Mouse (Mus musculus) heart, postnatal 14 days (tissue): ENCODE results near the gene Lmx1b. TPM values are rescaled to one million over a fixed set of nuclear protein-coding genes. Genes with fewer than 3 reads are reported as not detected.

Experiments
- DNase-seq, 2 experiments: peaks; one replicate each; pipeline ENCODE4 v3.0.0; 2021 to 2022
- intact Hi-C: fragments of 180-260 bp; cut with DNase I; formaldehyde crosslinking; loops from one replicate; pipeline ENCODE4 v1.15.1; 2025
- total RNA-seq, 2 experiments: library from RNA; stranded (reverse); gene quantifications; 2 replicates each; pipeline ENCODE4 v1.2.3; 2021

The Lmx1b gene
- total RNA-seq, 2 experiments from 2014 or later = 0.05 to 0.38 TPM

DNA sequence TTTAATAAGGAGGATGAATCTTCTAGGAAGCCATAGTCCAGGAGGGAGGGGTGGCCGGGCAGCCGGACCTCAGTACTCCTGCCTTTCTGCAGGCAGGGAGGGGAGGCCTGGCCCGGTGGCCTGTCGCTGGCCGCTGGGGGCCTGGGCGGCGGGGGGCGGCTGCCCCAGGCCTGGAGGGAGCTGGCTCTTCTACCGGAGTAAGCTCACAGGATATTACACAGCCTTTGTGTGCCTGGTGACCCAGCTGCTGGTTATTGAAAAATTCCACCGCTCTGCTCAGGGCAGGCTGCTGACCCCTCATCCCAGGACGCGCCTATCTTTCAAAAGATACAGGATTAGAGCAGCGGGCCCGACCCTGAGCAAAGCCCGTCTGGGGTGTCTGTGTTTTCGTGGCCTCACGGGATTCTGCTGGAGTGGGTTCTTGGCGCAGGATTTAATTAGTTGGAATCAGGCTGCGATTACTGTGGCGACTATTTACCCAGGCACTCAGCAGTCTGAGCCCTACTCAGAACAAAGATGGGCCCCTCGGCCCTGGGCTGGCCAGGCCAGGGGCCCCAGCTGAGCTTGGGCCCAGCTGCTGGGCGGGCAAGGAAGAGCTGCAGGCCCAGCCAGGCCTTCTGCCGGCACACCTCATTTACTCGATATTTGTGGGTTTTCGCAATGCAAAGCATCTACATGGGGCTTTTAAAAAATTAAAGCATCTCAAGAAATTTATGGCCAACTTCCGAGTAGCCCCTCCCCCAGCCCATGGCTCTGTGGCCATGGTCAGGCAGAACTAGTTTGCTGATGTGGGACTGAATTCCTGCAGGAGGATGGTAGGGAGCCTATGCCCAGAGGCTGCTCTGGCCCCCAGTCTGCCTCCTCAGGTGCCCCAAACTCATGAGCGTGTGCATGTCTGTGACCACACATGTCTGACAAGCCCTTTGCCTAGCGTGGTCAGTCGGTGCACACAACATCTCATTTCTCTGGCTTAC is 55.1 kb downstream of the Lmx1b start:
- intact Hi-C loops = no loop called here
- no peak for DNase-seq

DNA sequence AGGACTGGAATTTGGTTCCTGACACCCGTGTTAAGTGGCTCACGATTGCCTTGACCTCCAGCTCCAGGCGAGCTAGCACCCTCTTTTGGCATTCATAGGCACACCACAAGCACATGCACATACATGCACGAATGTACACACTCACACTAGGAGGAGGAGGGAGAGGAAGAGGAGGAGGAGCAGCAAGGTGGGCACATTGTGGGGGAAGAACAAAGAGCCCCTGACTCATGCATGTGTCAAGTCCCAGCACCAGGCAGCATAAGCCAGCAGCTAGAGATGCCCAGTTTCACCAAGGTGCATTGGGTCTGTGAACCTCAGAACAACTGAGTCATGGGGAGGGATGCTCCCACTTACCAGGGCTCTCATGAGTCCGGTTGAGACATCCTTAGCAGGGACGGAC is 56.5 kb downstream of the Lmx1b start:
- intact Hi-C loops = no loop called here
- DNase-seq = no peak

DNA sequence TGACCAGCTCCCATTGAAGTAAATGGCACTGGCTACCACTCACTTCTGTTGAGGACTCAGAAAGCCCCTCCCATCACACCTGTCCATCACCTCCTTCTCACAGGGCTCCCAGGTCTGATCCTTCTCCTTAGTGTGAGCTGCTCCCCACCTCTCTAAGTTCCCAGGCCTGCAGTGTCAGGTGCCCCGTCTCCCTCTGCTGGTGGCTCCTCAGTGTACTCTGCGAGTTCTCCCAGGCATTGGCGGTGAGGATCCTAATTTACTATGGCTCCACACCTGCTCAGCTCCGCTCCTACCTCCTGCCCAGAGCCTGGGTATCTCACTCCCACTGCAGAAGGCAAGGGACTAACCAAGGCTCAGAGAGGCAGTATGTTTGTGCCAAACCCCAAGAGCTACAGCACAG is 57.0 kb downstream of the Lmx1b start:
- DNase-seq = no peak
- intact Hi-C loops = no loop called here

DNA sequence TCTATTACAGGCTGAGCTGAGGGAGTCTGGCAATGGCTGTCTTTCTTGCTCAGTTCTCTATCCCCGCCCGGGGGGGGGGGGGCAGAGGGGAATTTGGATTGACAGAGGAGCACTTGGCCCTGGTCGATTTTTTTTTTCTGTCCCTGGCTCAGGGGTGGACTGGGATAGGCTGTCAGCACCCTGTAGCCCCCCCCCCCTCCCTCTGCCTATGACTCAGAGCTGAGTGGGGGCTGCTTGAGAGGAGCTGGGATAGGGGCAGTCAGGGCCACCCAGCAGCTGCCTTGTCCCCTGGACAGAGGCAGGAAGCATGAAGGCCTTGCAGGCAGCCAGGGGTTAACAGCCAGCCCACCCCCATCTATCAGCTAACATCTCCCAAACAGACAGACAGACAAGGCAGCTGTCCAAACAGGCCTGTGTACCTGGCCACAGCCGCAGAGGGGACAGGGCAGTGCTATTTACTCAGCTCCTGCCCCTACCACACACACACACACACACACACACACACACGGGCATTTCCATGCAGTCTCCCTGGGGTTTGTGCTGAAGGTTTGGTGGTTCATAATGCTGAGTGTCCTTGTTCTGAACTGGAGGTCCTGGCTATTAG is 57.8 kb downstream of the Lmx1b start:
- intact Hi-C loops = no loop called here
- DNase-seq = no peak

DNA sequence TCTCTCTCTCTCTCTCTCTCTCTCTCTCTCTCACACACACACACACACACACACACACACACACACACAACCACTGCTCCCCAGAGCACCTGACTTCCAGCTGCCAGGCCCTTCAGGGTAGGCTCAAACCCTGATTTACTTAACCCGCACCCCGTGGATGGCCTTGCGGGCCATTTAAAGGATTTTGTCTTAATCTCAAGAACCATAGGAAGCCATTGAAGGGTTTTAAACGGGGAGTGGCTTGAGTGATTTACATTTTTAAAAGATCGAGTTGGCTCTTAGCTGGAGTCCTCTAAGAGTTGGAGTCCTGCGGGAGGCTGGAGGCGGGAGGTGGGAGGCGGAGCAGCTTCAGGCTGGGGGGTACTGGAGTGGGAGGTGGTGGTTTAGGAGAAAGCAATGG is 58.4 kb downstream of the Lmx1b start:
- intact Hi-C loops = no loop called here
- no peak for DNase-seq

DNA sequence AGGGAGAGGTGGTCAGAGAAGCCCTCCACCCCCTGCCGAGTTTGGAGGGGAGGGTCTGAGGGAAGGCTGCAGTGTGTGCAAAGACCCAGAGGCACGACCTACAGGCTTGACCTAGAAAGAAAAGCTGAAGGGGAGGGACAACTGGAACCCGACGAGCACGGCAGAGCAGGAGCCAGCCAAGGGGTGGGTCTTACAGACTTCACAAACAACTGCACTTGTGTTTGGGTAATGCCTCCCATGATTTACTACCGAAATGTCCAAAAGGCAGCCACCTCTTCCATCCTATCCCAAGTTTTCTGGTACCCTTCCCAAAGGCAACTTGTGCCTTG is 58.9 kb downstream of the Lmx1b start:
- no peak for DNase-seq
- intact Hi-C loops = no loop called here

DNA sequence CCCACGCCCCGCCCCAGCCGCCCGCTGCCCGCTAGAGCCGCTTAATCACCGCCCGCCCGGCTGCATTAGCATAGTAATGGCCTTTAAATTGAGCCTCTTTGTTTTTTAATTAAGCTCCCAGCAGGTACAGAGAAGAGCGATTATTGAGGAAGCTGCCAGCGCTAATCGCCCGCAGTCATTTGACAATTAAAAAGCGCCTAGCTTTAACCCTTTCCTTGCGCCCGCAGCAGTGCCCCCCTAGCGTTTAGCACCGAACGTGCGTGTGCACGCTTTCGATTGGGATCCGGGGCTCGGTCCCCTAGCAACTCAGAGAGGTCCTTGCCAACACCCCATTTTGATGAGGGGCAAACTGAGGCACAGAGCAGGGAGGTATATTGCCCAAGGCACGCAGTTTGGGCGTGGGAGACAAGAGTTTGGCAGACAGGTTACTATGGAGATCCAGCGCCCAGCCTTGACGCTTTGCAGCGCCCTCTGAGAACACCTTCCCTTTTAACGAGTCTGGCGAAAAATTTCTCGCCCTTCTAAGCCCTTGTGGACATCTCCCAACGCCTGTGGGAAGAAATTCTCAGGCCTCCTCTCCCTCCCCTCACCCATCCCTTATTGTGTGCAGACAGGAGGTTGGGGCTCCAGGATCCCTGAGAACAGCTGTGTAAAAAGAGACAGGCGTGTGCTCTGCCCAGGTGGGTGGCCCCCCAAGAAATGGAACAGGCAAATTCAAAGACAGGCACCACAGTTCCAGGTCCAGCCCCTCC is 59.4 kb downstream of the Lmx1b start:
- DNase-seq = no peak
- intact Hi-C loops = no loop called here

DNA sequence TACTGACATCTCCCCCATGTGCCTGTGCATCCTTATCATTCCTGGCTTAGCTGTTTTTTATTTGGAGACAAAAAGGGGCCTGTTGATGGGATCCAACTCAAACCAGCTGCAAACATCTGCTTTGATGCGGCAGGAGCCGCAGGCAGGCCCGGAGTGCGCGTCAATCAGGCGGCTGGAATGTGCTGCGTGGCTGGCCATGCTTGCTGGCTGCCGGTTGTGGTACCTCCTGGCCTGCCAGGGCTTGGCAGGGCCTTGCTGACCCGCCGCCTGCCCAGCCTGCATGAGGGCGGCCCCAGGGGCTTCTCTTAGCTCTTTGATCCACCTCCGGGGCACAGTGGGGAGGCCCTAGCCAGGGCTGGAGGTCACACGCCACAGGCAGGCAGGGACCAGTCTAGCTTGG is 64.9 kb downstream of the Lmx1b start:
- DNase-seq = peak; percentile 36 to 43
- intact Hi-C loops = no loop called here

DNA sequence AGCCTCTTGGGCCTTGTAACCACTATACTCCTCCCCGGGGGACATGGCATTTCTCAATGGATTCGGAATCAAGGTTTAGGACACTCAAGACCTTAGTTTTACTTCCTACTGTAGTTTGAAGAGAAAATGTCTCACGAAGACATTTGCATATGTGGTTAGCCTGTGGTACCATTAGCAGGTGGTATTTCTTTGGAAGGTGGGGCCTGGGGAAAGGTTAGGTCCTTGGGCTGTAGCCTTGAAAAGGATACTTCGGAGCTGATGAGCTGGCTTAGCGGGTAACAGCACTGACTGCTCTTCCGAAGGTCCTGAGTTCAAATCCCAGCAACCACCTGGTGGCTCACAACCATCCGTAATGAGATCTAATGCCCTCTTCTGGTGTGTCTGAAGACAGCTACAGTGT is 67.2 kb downstream of the Lmx1b start:
- intact Hi-C loops = no loop called here
- no peak for DNase-seq

DNA sequence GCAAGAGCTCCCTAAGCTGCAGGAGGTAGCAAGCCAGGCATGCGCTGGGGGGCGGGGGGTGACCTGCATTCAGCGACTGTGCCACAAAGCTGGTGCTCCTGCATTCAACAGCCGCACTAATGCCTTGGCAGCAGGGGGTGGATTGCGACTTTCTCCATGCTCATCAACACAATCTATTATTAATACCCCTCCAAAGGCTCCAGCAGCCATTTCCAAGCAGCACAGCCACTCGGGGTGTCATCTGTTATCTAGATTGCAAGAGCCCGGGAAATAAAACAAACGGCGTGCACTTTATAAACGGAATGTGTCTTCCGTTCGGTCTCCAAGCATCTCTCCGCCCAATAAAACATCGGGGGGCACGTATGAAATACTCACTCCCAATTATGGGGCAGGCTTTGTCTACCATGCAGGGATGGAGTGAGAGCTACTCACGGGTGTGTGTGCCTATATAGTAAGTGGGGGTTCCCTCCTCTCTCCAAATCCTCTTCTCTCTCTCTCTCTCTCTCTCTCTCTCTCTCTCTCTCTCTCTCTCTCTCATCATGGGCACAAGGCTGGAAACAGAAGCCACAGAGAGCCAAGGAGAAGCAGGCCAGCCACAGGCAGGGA is 69.0 kb downstream of the Lmx1b start:
- no peak for DNase-seq
- intact Hi-C loops = no loop called here

DNA sequence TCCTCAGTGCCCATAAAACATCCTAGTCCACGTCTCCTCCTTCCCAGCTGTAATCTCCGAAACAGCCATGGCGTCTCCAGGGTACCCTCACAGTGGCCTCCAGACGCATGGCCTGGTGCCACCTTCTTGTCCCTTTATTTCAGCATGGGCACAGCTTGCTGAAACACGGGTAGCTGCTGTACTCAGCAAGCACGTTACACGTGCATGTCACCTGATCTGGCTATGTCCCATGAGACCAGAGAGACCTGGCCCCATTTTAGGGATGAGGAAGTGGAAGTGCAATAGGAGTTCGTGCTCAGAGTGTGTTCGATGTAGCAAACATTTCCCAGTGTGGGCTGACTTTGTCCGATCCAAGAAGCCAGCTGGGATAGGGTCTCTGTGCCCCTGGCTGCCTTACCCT is 70.6 kb downstream of the Lmx1b start:
- intact Hi-C loops = loop anchor here (2.0 kb wide), 1 partner anchor 73 kb away; no protein-coding TSS in a partner anchor
- DNase-seq = no peak

DNA sequence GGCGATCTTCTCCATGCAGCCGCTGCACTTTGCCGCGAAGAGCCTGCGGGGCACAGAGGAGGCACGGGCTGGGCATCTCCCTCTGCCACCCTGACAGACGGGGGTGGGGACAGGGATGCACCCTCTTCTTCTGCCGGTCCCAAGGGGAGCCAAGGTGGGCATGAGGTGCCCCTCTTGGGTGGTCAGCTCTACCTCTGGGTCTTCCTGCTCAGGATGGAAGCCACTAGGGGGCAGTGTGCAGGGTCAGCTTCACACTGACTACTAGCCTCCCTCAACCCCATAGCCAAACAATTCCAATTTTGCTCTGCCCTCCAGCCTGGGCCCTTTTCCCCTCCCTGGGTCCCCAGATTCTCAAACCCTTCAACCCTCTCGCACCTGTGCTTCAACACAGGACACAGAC is 71.1 kb downstream of the Lmx1b start:
- intact Hi-C loops = loop anchor here (2.0 kb wide), 1 partner anchor 74 kb away; no protein-coding TSS in a partner anchor
- peak; percentile 35 to 47 for DNase-seq

DNA sequence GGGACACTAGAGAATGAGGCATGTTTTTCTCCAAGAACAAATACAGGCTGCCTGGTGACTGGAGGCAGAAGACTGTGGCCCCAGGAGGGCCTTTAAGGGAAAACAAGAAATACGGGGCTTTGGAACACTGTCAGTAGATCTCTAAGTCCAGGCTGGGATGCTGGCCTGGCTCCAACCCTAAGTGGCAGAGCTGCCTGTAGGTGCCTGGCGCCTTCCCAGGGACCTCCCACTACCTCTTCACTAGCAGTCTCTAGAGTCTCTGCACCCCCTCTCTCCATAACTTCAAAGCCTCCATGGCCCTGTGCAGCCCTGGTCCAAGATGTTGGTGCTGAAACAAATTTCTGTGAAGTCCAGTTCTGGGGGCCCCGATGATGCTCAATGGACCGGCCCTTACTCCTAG is 74.4 kb downstream of the Lmx1b start:
- DNase-seq = no peak
- intact Hi-C loops = no loop called here

DNA sequence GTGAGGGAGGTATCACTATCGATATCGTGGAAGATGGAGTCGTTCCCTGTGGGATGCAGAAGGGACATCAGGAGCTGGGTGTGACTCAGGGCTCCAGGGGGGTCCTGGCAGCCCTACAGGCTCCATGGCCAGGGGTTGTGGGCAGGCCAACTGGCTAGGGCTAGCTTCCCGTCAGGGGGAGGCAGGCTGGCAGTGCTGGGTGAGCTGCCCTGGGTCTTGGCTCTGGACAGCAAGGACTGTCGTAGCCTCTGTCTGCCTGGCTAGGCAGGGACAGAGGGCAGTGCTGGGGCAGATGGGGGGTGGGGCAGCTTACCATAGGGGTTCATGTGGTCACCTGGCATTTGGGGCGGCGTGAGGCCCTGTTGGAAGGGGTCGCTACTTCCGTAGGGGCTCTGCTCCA is 75.6 kb downstream of the Lmx1b start:
- no peak for DNase-seq
- intact Hi-C loops = no loop called here

DNA sequence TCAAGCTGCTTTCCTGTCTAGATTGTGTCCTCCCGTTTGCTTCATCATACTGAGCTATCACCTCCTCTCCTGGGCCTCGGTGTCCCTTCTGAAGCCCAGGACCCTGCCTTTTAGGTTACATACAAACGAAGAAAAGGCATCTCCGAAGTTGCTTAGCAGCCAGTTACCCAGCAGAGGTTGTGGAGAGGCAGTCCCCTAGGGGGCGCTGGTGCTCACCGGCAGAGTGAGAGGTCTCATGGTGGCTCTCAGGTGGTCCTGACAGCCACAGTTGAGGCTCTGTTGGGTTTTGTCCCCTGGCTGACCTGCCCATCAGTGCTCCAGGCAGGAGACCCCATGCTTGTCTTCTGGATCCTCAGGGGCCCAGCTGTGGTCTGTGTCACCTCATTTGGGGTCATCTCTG is 80.6 kb downstream of the Lmx1b start:
- intact Hi-C loops = no loop called here
- peak; percentile 40 to 61 for DNase-seq

DNA sequence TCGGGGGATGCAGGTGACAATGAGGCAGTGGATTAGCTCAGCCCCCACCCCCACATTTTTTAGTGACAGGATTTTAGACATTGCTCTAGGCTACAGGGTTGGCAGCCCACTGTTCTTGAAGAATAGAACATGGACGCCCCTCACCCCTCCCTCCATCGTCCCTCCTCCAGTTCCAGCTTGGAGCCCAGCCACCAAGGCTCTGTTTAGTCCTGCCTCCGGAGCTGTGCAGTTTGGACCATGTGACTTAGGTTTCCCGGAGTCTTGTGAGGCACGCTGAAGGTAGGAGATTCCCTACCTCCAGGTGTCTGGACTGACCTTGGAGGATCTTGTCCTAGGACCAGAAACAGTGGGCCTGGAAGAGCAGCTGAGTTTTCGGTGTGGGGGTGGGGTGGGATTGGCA is 81.0 kb downstream of the Lmx1b start:
- no peak for DNase-seq
- intact Hi-C loops = no loop called here

DNA sequence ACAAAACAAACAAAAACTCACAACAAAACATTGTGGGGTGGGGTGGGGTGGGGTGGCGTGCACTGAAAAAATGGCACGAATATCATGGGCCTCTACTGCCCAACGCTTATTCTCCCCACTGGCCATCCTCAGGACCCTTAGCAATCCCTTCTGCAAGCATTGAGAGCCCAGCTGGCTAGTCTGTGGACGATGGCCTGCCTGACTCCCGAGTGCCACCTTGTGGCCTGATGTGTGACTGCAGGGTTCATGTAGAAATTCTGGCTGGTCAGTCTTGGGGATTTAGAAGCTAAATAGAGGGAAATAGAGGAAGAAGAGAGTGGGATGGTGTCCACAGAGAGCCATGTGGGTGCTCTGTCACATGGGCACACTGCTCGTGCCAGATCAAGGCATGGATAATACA is 82.1 kb downstream of the Lmx1b start:
- intact Hi-C loops = loop anchor here (1.0 kb wide), 1 partner anchor 71 kb away; no protein-coding TSS in a partner anchor
- DNase-seq = peak; percentile 77 to 84

DNA sequence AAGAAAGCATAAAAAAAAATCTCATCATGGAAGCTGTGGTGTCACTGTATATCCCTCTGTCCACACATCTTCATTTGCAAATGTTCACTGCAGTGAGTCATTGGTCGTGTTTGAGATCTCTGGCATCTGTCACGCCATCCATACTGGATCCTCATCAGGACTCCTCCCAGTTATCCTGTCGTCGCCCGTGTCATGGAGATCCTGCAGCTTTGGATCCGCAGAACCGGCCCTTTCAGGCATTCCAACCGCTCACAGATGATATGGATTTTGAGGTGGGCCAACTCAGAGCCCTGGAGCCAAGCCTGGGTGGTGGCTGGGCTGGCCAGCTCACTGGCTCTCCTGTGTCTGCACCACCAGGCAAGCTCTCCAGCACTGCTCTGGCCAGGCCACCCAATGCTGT is 84.7 kb downstream of the Lmx1b start:
- intact Hi-C loops = no loop called here
- no peak for DNase-seq

DNA sequence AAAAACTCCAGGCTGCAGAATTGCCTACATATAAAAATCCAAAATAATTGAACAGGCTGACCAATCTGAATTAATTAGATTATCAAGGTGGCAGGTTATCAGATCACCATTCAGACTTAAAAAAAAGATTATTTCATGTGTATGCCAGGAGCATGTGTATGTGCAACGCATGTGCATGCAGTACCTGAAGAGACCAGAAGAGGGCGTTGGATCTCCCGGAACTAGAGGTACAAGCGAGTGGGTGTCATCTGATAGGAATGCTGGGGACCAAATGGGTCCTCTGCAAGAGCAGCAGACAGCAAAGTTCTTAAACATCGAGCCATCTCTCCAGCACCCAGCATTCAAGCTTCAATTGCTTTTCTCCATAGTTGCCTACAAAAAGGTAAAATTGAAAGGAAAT is 87.6 kb downstream of the Lmx1b start:
- intact Hi-C loops = no loop called here
- DNase-seq = no peak

DNA sequence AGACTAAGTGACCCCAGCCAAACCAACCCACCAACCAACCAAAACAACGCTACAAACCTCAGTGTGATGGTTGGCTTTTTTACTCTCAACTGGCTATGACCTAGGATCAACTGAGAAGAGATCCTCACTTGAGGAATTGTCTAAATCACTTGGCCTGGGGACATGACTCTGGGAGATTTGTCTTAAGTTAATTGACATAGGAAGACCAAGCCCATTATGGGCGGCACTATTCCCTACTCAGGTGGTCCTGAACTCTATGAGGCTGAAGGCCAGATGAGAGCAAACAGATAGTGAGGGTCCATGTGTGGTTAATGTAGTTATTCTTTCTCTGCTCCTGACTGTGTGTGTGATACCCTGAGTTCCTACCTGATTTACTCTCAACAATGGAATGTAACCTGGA is 92.7 kb downstream of the Lmx1b start:
- DNase-seq = no peak
- intact Hi-C loops = no loop called here

DNA sequence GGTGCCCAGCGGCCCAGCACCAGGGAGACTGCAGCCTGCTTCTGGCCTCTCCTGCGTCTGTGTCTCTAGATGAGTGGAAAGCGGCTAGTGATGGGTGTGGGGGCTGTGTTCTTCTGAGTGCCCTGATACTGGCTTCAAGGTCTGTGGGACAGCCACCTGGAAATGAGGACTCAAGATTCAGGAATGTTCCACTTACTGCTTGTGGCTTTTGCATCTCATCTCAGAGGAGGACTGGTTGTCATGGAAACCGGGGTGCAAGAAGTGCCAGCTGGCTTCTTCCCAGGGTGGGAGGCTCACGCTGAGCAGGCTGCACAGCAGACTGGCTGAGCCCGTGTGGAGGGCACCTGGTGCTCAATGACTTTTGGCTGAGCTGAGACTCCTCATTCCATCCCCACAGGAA is 93.4 kb downstream of the Lmx1b start:
- peak; percentile 27 to 59 for DNase-seq
- intact Hi-C loops = no loop called here
